Mouse (Mus musculus) midbrain, embryonic 12.5 days (tissue): Measurements from ENCODE around the gene Pbp2. TPM values are rescaled to one million over a fixed set of nuclear protein-coding genes. Genes with fewer than 3 reads are reported as not detected.

Experiments used
- ATAC-seq: fragments of 200-750 bp; cut with Nextera tagmentation; 2 replicates; pipeline ENCODE4 v1.8.0; 2017; ENCODE audit warnings: low read depth, moderate TSS enrichment, moderate library complexity; ENCODE audit not compliant: low FRiP score
- H3K27ac ChIP-seq: fragments of 300-500 bp; sonication (generic); replicated peaks from 2 replicates; pipeline ENCODE4 v1.5.1; 2016; ENCODE audit warnings: mild to moderate bottlenecking
- H3K27me3 ChIP-seq: fragments of 300-500 bp; sonication (generic); 2 replicates; pipeline ENCODE4 v1.6.1; 2016; ENCODE audit warnings: mild to moderate bottlenecking
- H3K36me3 ChIP-seq: fragments of 300-500 bp; sonication (generic); 2 replicates; pipeline ENCODE4 v1.6.1; 2016
- H3K4me1 ChIP-seq: fragments of 300-500 bp; sonication (generic); 2 replicates; pipeline ENCODE4 v1.6.1; 2016
- H3K4me2 ChIP-seq: fragments of 300-500 bp; sonication (generic); replicated peaks from 2 replicates; pipeline ENCODE4 v1.6.1; 2016; ENCODE audit warnings: mild to moderate bottlenecking, moderate library complexity
- H3K4me3 ChIP-seq: fragments of 300-500 bp; sonication (generic); 2 replicates; pipeline ENCODE4 v1.5.1; 2016; ENCODE audit warnings: mild to moderate bottlenecking
- H3K9ac ChIP-seq: fragments of 300-500 bp; sonication (generic); replicated peaks from 2 replicates; pipeline ENCODE4 v1.6.1; 2016; ENCODE audit warnings: mild to moderate bottlenecking, moderate library complexity
- H3K9me3 ChIP-seq: fragments of 300-500 bp; sonication (generic); 2 replicates; pipeline ENCODE4 v1.6.1; 2016; ENCODE audit warnings: mild to moderate bottlenecking
- WGBS: fragments of 180-500 bp; shearing (Covaris S2); methylation state at CpG from one replicate; pipeline ENCODE4 v1.1.7; 2016; 5-methylcytosine and 5-hydroxymethylcytosine counted together
- polyA plus RNA-seq: library from polyadenylated mRNA; unstranded; fragments of >200 nt; fragmentation: Nextera tagmentation; extraction: Ambion mirVana; gene quantifications from 2 replicates; pipeline ENCODE4 v1.2.1, GENCODE M21; 2016

Gene Pbp2
- polyA plus RNA-seq, 1 experiment from 2014 or later = not detected

- ATAC-seq = no peak
- WGBS = 76% methylated on average over 3 of the region's 3 CpGs
- Histone ChIP-seq H3K4me3 (no peak overlapping the region), H3K36me3 (no peaks in the 10 kb centered on the region), H3K9me3 (no peaks in the 10 kb centered on the region), H3K27me3 (no peaks in the 10 kb centered on the region), H3K4me1 (peaks cover 5% of the 10 kb centered on the region; the same call in 1 of the 2 replicates), H3K4me2 (no peak overlapping the region), H3K27ac (no peak overlapping the region), H3K9ac (no peak overlapping the region)
Measured at GRCm38 (mm10) chr6:135324111-135324510, 13.9 kb upstream of the Pbp2 start.

DNA sequence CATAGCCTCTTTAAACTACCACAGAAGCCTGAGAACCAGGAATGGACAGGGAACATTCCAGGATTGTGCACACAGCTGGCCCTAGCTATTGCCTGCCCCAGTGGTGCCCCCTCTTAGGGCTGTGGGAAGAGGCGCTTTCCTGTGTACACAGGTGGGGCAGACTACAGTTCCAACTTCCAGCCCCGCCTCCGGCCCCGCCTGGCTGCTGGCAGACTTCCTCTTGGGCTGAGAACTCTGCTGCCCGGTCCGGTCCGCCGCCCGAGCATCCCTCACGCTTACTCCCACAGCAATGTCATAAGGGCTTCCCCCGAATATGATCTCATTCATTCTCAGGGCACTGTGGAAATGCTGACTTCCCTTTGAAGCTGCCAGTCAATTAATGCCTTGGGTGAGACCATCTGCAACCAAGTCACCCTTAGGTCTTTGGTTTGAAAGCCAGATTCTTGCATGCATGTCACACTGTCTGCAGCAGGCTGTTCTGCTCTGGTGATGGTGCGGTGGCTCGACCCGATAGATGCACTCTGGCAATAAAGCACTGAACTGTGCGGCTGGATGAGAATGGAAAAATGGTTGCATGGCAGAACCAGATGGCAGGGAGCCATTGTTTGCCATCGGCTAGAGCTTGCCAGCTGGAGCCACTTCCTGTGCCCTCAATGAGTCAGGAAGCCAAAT, 13.2 kb upstream of the Pbp2 start:
- no peaks in the 10 kb centered on the region for H3K9me3 ChIP-seq
- 63% methylated on average over 16 of the region's 16 CpGs for WGBS
- peaks cover 5% of the 10 kb centered on the region; the same call in 1 of the 2 replicates for H3K4me1 ChIP-seq
- no peak overlapping the region for H3K4me3 ChIP-seq
- ATAC-seq = 0 out of 2 replicates have a peak, but pooled peaks have one; percentile 23
- no peak overlapping the region; the same call in 1 of the 2 replicates for H3K27ac ChIP-seq
- no peak overlapping the region for H3K4me2 ChIP-seq
- H3K9ac ChIP-seq = no peak overlapping the region
- H3K27me3 ChIP-seq = no peaks in the 10 kb centered on the region
- no peaks in the 10 kb centered on the region for H3K36me3 ChIP-seq

DNA sequence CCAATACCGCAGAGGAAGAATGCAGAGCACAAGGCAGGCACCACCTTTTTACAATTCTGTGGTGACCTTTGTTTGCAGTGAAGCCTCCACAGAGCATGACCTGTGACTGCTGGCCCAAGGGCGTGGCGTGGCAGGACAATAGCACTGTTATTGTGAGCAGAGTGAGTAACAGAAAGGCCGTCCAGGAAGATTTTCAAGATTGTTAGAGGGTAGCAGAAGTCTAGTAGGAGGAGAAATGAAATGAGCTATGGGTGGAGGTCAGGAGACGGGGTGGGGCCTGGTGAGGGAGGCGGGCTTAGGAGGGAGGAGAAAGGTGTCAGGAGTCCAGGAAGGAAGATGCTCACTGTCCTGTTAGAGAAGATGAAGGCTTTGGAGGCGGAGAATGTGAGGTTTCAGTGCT, 12.5 kb upstream of the Pbp2 start:
- Histone ChIP-seq H3K9me3 (no peaks in the 10 kb centered on the region), H3K36me3 (no peaks in the 10 kb centered on the region), H3K27ac (no peak overlapping the region; the same call in 1 of the 2 replicates), H3K4me2 (no peak overlapping the region), H3K27me3 (no peaks in the 10 kb centered on the region), H3K9ac (no peak overlapping the region), H3K4me1 (peaks cover 5% of the 10 kb centered on the region; the same call in 1 of the 2 replicates), H3K4me3 (no peak overlapping the region)
- ATAC-seq = no peak
- 70% methylated on average over 7 of the region's 7 CpGs for WGBS

DNA sequence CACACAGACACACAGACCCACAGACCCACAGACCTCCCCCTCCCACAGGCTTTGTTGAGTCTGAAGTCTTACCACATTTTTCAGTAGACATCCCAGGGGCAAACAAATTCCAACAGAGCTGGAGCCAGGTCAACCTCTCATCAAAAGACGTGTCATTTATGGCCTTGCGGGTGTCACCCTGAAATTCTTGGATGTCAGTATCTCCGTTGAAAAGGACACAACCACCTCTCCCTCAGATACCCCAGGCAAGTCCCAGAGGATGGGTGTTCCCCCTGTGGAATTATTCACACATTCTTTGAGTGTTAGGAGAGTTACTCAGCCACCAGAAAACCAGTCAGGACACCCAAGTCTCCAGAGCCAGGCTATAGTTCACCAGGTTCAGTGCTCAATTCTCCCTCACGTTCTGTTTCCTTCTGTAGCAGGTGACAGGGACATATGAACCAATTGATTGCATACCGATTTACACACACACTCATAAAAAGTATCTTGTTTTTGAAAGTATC, 9.3 kb upstream of the Pbp2 start:
- Histone ChIP-seq H3K36me3 (no peaks in the 10 kb centered on the region), H3K27ac (no peak overlapping the region), H3K4me1 (peaks cover 5% of the 10 kb centered on the region; the same call in 1 of the 2 replicates), H3K4me2 (no peak overlapping the region), H3K9me3 (no peaks in the 10 kb centered on the region), H3K27me3 (no peaks in the 10 kb centered on the region), H3K9ac (no peak overlapping the region), H3K4me3 (no peak overlapping the region)
- WGBS = 82% methylated on average over 5 of the region's 5 CpGs
- no peak for ATAC-seq

DNA sequence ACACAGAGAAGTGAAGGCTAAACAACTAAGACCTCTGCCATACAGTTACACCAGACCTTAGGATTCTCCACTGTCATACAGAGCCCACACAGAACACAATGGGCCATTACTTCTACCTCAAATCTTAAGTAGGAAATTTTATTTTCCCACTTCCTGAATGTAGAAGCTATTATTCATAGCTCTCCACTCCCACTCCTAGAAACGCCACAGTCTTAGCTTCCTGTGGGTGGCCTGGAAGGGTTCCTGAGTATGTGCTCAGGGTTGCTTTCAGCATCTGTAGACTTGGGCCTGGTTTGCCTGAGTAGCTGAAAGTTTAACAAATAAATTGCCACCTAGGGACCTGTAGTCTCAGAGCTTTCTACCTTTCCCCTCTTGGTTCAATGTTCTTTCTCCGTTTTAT, 5.9 kb upstream of the Pbp2 start:
- no peak overlapping the region for H3K27ac ChIP-seq
- no peak for ATAC-seq
- WGBS = 84% methylated on average over 2 of the region's 2 CpGs
- no peaks in the 10 kb centered on the region for H3K9me3 ChIP-seq
- H3K9ac ChIP-seq = no peak overlapping the region
- H3K36me3 ChIP-seq = no peaks in the 10 kb centered on the region
- no peaks in the 10 kb centered on the region for H3K27me3 ChIP-seq
- no peak overlapping the region for H3K4me3 ChIP-seq
- no peaks in the 10 kb centered on the region for H3K4me1 ChIP-seq
- no peak overlapping the region for H3K4me2 ChIP-seq

- 73% methylated on average over 9 of the region's 9 CpGs for WGBS
- no peak overlapping the region for H3K9ac ChIP-seq
- no peaks in the 10 kb centered on the region for H3K9me3 ChIP-seq
- H3K4me3 ChIP-seq = no peak overlapping the region
- no peaks in the 10 kb centered on the region for H3K4me1 ChIP-seq
- H3K27me3 ChIP-seq = no peaks in the 10 kb centered on the region
- H3K27ac ChIP-seq = no peak overlapping the region
- no peak for ATAC-seq
- no peaks in the 10 kb centered on the region for H3K36me3 ChIP-seq
- H3K4me2 ChIP-seq = no peak overlapping the region
Measured at GRCm38 (mm10) chr6:135313981-135314380, 3.8 kb upstream of the Pbp2 start.

GRCm38 (mm10) chr6:135312038-135312437, 1.8 kb upstream of the Pbp2 start:
- Histone ChIP-seq H3K4me1 (no peaks in the 10 kb centered on the region), H3K9me3 (no peaks in the 10 kb centered on the region), H3K9ac (no peak overlapping the region), H3K27ac (no peak overlapping the region), H3K36me3 (no peaks in the 10 kb centered on the region), H3K27me3 (no peaks in the 10 kb centered on the region), H3K4me2 (no peak overlapping the region), H3K4me3 (no peak overlapping the region)
- ATAC-seq = no peak
- 90% methylated on average over 5 of the region's 5 CpGs for WGBS

DNA sequence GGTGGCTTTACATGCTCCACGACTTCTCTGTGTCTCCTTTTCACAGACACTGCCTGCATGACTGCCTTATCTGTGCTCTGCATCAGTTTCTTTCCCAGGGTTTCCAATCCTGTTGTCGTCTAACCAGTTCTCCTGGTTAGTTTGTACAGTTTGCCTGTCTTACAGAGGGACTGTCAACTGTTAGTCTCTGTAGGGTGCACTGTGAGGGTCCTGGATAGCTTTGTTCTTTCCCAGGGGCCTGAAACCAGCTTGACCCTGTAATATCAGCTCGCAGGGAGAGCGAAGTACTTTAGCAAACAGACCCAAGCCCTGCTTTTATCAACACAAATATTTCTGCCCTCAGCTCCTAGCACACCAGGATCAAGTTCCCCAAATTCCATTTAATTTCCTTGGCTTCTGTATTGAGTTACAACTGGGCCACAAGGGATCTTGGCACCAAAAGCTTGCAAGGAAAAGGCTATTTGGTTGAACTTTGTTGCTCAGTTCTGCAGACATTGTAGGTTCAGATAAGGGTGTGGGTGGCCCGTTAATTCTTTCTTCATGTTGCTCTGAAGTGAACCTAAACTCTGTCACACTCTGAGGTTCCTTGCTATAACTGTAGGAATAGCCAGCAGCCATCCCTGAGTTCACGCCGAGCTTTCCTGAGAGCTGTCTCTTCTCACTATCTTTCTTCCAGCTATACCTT, 5.5 kb downstream of the Pbp2 start:
- 71% methylated on average over 7 of the region's 7 CpGs for WGBS
- H3K27me3 ChIP-seq = no peaks in the 10 kb centered on the region
- H3K4me2 ChIP-seq = no peak overlapping the region
- no peak overlapping the region for H3K4me3 ChIP-seq
- H3K36me3 ChIP-seq = no peaks in the 10 kb centered on the region
- H3K27ac ChIP-seq = no peak overlapping the region
- ATAC-seq = no peak
- H3K9ac ChIP-seq = no peak overlapping the region
- no peaks in the 10 kb centered on the region for H3K9me3 ChIP-seq
- H3K4me1 ChIP-seq = no peaks in the 10 kb centered on the region

DNA sequence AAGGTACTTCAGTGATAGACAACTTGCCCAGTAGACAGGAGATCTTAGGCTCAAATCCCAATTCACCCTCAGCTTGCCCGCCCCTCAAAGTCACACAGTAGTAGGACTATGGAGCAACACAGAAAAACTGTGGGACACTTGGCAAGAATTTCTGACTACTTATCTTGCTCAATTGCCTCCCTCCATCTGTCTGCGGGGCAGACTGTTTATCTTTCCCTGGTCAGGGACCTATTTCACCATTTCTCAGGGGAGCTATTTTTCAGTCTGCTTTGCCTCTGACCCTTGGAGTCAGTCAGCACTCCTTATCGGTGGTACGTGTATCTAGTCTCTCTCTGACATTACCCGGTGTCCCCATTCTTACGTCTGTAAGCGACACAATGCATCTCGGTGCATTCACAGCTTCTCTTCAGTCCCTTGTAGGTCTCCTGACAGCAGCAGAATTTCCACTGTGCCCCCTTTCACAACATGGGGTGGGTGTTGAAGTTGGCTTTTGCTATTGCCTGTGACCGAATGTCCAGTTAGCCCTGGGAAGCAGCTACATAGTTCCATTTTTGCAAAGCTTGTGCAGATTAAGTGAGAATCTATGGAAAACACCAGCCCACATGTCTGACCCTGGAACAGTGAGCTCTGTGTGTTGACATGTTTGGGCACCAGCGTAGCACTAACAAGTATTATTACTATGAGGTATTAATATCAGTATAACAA, 7.6 kb downstream of the Pbp2 start:
- 88% methylated on average over 10 of the region's 10 CpGs for WGBS
- H3K9ac ChIP-seq = no peak overlapping the region
- H3K4me2 ChIP-seq = no peak overlapping the region
- no peaks in the 10 kb centered on the region for H3K4me1 ChIP-seq
- ATAC-seq = no peak
- H3K4me3 ChIP-seq = no peak overlapping the region
- H3K27me3 ChIP-seq = no peaks in the 10 kb centered on the region
- no peak overlapping the region for H3K27ac ChIP-seq
- H3K9me3 ChIP-seq = no peaks in the 10 kb centered on the region
- H3K36me3 ChIP-seq = no peaks in the 10 kb centered on the region

DNA sequence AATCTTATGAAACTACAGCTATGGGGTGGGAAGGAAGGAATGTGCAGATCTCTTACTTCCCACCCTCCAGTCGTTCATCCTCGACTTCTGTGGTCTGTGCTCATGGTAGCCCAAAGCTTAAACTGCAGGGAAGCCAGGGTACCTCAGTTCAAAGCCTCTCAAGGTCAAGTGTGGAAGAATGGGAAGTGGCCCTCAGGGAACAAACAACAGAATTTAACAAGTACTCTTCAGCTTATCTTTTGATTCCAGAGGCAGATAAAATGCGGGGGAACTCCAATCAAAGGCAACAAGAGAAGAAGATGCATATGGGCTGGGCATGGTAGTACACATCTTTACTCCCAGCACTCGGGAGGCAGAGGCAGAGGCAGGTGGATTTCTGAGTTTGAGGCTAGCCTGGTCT, 9.7 kb downstream of the Pbp2 start:
- Histone ChIP-seq H3K27me3 (no peaks in the 10 kb centered on the region), H3K4me2 (no peak overlapping the region), H3K4me3 (no peak overlapping the region), H3K36me3 (no peaks in the 10 kb centered on the region), H3K4me1 (no peaks in the 10 kb centered on the region), H3K9ac (no peak overlapping the region), H3K9me3 (no peaks in the 10 kb centered on the region), H3K27ac (no peak overlapping the region)
- ATAC-seq = no peak
- 85% methylated on average over 4 of the region's 4 CpGs for WGBS

DNA sequence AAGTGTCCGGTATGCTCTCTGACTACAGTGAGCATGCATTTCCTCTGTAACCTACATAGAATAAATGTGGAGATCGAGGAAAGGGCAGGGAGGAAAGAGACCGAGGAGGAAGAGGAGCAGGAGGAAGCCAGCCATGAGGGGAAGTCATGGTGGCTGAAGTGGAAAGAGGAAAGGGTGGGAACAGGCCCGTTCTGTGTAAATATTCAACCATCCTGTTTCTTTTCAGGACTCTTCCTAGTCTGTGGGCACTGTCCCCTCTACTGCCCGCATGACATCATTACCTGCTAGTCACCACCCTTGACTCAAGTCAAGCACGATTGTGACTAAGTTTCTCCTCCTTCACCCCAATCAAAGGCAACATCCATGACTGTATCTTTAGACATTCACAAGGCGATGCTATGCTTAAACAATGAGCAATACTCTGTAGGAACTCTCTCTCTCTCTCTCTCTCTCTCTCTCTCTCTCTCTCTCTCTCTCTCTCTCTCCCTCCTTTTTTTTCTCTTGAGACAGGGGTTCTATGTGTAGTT, 11.1 kb downstream of the Pbp2 start:
- H3K4me3 ChIP-seq = no peak overlapping the region
- no peak overlapping the region for H3K27ac ChIP-seq
- WGBS = 81% methylated on average over 7 of the region's 7 CpGs
- H3K9ac ChIP-seq = no peak overlapping the region
- no peaks in the 10 kb centered on the region for H3K9me3 ChIP-seq
- H3K27me3 ChIP-seq = no peaks in the 10 kb centered on the region
- H3K4me1 ChIP-seq = no peaks in the 10 kb centered on the region
- no peak for ATAC-seq
- H3K4me2 ChIP-seq = no peak overlapping the region
- no peaks in the 10 kb centered on the region for H3K36me3 ChIP-seq

DNA sequence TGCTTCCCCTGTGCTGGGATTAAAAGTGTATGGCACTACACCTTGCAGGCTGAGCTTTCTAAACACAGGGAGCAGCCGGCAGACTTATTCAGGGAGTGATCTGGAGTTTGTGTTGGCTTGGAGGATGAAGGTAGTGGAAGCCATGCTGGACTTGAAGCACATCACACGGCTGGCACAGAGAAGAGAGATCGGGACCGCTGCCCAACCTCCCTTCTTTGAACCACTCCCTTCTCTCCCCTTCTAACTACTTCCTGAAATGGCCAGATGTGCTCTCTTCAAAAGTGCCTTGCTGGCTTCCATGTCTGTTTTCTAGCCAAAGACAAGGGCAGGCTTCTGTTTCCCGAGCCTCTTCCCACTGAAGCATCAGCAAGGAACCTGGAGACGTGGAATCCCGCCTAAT, 12.6 kb downstream of the Pbp2 start:
- Histone ChIP-seq H3K36me3 (no peaks in the 10 kb centered on the region), H3K4me2 (no peak overlapping the region), H3K4me3 (no peak overlapping the region), H3K27ac (no peak overlapping the region), H3K9ac (no peak overlapping the region), H3K9me3 (no peaks in the 10 kb centered on the region), H3K27me3 (no peaks in the 10 kb centered on the region), H3K4me1 (no peaks in the 10 kb centered on the region)
- ATAC-seq = no peak
- 89% methylated on average over 7 of the region's 7 CpGs for WGBS
